Mouse (Mus musculus) brain, embryonic 14.5 days (tissue): ENCODE measurements at regions not wholly inside any gene's neighbourhood (a gene's known extent, or its start where the extent isn't known, plus 50 kb on each side); places are given as distances from the start of the nearest gene placed in this dataset.

ENCODE experiments used
- CTCF ChIP-seq: fragments of 200-500 bp; IDR thresholded peaks from 2 replicates; pipeline ENCODE4 v1.5.1; 2012; ENCODE audit warnings: inconsistent platforms, mild to moderate bottlenecking, moderate library complexity, borderline replicate concordance; ENCODE audit not compliant: insufficient read depth, insufficient read length; ENCODE audit errors: extremely low read depth
- POLR2A ChIP-seq: fragments of 200-500 bp; IDR thresholded peaks from 2 replicates; pipeline ENCODE4 v1.6.1; 2012; ENCODE audit warnings: mild to moderate bottlenecking, inconsistent platforms, borderline replicate concordance; ENCODE audit not compliant: poor library complexity, insufficient read depth, insufficient read length, severe bottlenecking; ENCODE audit errors: extremely low read depth

DNA sequence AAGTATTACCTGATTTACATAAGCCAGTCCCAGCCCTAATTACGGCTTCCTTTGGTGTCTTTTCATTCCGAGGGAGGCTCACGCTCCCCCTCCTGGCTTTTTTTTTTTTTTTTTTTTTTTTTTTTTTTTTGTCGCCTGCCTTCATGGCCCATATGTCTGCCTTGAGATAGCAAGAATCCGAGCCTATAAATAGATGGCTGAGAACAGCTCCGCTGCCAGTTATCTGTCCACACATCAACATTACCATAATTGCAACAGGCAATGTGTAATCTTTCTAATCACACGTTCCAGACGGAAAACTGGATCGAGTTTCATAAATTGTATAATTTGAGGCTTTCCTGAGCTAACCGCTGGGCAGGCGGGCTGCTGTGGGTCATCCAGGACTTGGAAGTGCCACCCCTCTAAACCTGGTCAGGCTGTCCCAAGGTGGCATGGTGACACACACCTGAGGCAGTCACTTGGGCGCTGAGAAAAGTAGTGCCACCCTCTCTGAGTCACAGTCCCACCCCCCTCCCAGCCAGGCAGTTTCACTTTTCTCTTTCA, 93.9 kb upstream of the Tle3 start:
- no peak for TF ChIP-seq CTCF
- TF ChIP-seq POLR2A = no peak
